Mouse (Mus musculus): Measurements from ENCODE around the gene Bhlha15.

DNA sequence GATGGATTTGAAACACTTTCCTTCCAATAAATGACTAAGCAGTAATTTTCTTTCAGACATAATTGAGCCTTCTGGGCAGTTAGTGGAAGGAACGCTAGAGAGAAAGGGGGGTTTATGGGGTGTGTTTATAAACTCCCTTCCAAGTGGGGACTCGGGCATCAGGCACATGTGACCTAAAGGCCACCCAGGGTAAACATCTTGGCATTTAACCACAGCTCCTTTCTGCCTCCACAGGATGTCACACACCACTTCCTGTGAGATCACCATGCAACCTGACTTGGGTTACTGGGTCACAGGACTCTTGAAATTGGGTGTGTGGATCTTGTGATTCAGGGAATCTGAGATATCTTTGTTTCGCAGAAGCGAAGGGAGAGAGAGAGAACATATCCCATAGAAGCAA lies 31.2 kb downstream of the Bhlha15 start:
- TF ChIP-seq POLR2A (IDR thresholded peaks at IDR 0.05; ENCODE audit: insufficient read depth, low read length) (no peak), CTCF (IDR thresholded peaks at IDR 0.05; ENCODE audit: low read depth, low read length) (no peak)

Measured in ES-Bruce4 (cell line).